Mouse (Mus musculus) neural tube, embryonic 10.5 days (tissue): ENCODE results near the gene U2surp.
A peak's percentile ranks its signal among the peaks of the same experiment; 100 is the strongest.
"Not testable (repeated sequence)": the region's sequence is repeated elsewhere in the genome, so short reads cannot be mapped to it uniquely, and the experiment has no call there.

Source experiments
- DNase-seq: peaks from one replicate; pipeline ENCODE4 v3.0.0-alpha.2; 2017; ENCODE audit warnings: low spot score; ENCODE audit errors: extremely low spot score

Gene U2surp

DNA sequence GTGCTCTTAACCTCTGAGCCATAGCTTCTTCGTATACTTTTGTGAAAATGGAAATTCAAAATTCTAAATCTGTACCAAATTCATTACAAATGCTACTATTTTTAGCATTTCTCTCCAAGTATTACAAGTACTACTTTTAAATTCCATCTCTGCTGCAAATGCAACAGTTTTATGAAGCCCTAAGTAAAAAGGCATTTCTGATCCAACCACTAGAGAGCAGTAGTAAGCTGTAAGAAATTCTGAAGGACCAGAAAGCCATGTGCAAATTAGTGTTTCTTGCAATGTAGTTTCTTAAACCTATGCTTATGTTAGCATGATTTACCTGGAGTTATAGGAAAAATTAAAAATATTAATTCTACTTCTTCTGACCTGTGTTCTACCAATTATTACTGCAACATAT is 38.9 kb downstream of the U2surp start:
- DNase-seq, result no peak

DNA sequence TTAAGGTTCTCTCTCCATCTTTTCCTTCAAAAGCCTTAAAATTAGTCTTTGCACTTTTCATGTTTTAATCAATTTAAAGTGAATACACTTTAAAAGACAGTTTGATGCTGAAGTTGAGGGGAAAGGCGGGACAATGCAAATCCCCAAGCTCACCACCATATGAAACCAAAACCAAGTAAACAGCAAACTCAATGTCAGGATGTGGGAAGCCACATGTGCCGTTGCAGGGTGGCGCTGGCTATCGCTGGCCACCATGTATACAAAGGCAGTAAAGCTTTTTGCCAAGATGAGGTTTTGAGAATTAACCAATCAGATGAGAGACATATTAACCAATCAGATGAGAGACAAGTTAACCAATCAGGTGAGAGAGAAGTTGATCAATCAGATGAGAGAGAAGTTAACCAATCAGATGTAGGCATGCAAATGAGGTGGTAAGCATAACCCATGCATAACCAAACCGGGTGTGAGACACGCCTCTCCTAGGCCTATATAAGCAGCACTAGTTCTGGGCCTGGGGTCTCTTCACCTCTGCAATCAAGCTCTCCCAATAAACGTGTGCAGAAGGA is 42.7 kb downstream of the U2surp start:
- not testable (repeated sequence) for DNase-seq

DNA sequence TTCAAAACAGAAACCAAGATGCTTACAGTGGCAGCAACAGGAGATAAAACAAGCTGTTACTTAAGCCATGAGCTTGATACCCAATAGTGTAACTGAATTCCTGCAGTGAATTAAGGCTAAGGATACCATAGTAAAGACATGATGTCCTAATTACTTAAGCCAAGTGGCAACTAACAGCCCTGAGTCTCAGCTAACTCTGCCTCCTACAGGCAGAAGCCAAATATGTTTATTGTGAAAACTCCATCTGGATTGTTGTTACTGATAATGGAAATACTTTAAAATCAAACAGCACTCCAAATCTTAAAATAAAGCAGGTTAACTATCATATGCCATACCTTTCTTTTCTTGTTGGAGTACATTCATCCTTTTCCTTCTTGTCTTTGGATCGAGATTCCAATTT is 47.8 kb downstream of the U2surp start:
- DNase-seq, result no peak

DNA sequence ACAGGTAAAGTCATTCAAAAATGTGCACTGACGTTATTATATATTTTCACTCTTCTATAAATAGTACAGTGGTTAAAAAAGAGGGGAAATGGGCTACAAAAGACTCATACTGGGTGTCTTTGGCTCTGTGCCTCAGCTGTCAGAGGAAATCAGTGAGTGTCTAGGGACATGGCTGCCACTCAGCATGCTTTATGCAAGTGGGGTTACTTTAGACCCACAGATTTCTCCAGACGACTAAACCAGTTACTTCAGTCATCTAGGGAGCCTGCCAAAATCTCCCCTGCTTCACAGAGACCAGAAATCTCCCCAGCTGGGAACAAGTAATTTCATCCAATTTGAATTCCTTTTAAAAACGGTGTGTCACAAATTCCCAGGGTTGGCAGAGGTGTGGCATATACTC is 59.9 kb downstream of the U2surp start:
- DNase-seq, result no peak

DNA sequence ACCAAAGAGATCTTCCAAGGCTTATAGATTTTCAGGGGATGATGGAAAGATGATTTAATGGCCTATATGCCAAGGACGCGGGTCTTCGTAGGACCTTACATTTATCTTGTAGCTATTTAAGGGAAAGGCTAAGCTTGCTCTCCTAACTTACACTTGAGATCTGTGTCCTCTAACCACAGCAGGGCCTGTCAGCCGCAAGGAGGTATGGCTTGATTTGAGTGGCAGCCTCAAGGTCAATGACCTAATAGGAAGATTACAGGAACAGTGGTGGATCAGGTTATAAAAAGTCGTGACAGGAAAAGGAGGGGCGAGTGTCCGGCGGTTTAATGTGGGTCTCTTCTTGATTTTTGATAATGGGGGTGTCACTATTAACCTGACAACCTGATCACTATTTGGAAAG is 61.2 kb downstream of the U2surp start:
- DNase-seq, result no peak

DNA sequence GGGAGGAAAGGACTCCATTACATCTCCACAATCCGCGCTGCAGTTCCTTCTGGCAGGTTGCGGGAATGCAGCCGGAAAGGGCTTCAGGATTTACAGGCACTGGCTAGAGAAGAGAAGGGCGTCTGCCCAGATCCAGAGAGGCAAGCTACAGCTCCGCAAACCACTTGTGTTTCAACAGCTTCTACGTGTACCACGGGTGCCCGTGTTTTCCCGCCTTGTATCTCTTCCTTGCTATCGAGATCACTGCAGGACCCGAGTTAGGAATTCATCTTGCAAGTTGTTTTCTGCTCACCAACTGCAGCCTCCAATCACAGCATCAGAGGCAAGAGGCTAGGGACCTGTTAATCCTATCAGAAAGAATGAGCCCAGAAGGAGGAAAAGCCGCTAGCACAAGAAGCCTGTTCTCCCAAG is 69.5 kb downstream of the U2surp start:
- DNase-seq, result peak; percentile 54

DNA sequence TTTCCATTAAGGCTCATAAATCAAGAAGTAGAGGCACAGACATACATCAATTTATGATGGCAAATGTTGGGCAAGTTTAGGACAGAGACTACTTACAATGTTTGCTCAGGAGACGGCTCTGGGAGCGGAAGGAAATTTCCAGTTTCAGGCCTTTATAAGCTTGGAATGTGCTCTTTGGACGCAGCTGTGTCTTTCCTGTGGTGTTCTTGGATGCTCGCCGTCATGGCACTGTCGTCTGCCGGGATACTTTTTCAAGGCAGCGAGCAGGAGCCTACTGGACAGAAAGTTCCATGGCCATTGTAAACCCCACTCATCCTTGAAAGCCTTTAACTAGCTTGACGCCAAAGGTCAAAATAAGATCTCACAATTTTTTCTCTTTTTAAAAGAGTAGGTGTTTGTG is 73.9 kb downstream of the U2surp start:
- no peak for DNase-seq

DNA sequence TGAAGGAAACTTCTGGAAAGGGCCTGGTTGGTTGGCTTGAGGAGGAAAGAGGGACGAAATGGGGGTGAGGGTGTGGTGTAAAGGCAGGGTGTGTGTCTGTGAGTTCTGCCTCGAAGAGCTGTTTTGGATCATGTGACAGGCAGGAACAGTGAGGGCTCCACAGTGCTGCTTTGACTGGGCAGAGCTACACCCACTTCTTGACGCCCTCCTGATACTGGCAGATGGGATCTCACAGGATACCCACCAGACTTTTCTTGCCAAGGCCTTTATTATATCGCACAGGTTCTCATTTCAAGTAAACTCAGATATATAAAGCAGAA is 75.5 kb downstream of the U2surp start:
- DNase-seq, result no peak

DNA sequence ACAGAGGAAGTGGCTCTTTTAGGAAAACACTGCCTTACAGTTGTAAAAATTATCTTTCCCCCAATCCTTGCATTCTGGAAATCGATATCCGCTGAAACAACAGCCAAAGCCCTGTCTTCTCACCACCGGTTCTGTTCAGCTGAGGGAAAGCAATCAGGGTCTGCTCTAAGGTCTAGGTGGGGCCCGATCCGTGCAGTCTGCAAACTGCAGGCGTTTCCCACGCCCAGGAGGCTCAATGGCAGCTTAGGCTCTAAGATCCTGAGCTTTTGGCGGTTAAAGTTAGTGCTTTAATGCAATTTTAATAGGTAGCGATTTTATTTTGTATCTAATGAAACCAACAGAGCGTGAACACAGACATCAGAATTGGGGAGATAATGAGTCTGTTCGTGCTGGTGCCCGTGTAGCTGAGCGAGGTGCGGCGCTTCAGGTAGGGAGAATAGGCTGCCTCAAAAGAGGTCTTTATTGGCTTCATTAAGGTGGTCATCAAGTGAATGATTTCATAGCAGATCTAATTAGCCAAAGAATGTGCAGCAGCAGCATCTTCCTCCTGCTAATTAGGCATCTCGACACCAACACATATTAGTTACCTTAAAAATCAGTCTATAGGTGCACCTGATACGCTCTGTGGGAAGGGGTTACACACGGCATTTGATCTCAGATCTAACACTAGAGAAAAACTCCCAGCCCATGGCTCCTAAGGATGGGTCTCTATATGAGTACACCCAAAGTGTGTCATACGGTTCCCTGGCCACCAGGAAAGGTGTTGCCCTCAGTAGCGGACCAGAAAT is 76.1 kb downstream of the U2surp start:
- DNase-seq, result no peak

DNA sequence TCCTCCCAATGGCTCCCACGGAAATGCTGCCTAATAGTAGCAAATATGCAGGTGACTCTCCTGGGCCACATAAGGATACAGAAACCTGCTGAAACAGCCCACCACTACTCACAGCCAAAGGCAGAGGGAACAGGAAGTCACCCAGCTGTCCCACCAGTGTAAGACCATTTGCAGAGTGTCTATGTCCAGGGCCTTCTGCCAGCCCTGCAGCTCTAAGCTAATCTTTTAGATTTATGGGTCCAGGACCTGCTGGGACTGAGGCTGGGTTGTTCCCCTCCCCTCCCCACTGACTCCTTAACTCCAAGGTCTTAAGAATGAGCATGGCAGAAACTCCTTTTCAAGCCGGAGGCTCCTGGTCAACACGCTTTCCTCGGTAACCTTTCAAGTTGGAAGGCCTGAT is 83.5 kb downstream of the U2surp start:
- DNase-seq, result no peak

DNA sequence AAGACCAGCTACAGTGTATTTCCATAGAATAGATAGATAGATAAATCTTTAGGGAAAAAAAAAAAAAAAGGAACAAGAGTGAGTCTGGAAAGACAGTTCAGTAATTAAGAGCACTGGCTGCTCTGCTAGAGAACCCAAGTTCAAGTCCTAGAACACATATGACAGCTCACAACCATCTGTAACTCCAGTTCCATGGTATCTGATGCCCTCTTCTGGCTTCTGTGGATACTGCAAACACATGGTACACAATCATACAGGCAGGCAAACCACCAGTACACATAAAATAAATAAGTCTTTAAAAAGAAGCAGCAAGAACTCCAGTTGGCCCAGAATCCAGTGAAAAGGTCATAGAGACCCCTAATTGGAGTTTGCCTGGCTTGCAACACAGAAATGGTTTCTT is 97.9 kb downstream of the U2surp start:
- DNase-seq, result no peak

DNA sequence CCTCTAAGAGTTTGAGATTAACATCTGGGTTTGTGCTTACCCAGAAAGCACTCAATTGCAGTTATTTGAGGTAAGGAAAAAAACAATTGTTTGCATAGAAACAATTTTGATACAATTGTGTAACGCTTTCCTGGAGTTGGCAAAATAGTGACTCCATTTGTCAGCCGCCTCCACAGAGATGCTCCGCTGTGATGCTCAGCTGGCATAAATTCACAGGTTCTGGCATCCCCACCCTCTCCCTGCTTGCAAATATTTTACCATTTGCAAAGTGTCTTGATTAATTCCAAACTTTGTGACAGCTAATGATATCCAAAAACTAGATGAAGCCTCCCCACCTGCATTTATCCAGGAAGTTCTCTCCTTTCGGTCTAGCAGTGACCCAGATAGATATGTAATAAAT is 99.7 kb downstream of the U2surp start:
- DNase-seq, result no peak

DNA sequence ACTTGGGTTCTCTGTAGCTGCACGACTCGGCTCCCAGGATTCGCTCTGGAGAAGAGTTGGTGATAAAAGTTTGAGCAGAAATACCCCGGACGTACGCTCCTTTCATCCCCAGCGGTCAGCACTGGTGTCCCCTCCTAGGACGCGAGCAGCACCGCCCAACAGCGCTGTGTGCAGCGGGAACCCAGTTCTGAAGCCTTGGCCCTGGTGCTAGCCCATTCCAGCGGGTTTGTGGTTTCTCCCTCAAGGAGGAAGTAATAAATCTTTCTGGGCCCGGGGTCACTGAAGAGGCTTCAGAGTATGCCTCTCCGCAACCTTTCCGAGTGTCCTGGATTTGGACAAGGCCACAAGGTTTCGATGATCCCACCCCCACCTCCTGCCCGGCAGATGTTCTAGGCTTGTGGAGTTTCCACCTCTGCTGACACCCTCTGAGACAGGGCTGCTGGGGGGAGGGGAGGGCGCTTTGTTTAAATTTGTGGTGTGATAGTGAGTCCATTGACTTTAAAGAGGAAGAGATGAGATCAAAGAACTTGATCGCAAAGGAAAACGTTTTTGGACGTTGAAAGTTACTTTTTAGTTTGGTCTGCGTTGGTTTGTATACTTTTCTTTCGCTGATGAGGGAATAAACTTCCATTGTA is 104.1 kb downstream of the U2surp start:
- no peak for DNase-seq
